Mouse (Mus musculus) megakaryocyte-erythroid progenitor cell, adult 5-6 weeks (primary cell): ENCODE measurements at regions not wholly inside any gene's neighbourhood (a gene's known extent, or its start where the extent isn't known, plus 50 kb on each side); places are given as distances from the start of the nearest gene placed in this dataset.

ENCODE experiments used
- ATAC-seq: replicated peaks from 2 replicates; pipeline ENCODE4 v1.8.0; 2016; ENCODE audit warnings: mild to moderate bottlenecking, inconsistent platforms; ENCODE audit not compliant: severe bottlenecking, poor library complexity, low FRiP score, low TSS enrichment

- no peak for ATAC-seq
Measured at GRCm38 (mm10) chr9:41772281-41772902, 351.7 kb downstream of the Sorl1 start.

- ATAC-seq: no peak
Measured at GRCm38 (mm10) chr9:41771276-41771675, 352.8 kb downstream of the Sorl1 start.

DNA sequence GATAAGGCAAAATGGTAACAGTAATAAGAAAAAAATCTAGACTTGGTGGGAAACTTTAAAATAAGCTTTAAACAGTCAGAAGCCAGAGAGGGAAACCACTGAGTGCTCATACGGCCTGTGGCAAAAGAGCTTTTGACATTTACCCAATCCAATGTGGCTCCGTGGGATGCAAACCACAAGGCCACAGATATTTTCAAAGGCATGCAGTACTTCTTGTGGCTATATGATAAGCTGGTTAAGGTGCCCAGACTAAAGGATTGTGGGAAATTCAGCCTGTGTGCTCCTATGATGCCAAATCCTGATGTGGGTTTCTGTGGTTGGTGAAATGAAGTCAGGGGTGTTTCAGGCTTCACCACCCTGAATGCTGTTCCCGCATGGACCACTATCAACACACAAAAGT, 355.8 kb downstream of the Sorl1 start:
- ATAC-seq: no peak

- ATAC-seq: no peak
Measured at GRCm38 (mm10) chr9:41766533-41766920, 357.6 kb downstream of the Sorl1 start.

GRCm38 (mm10) chr9:41765816-41766532, 358.1 kb downstream of the Sorl1 start:
- ATAC-seq: no peak

GRCm38 (mm10) chr9:41761050-41761576, 363.0 kb downstream of the Sorl1 start:
- no peak for ATAC-seq

GRCm38 (mm10) chr9:41754434-41755002, 369.6 kb downstream of the Sorl1 start:
- no peak for ATAC-seq

DNA sequence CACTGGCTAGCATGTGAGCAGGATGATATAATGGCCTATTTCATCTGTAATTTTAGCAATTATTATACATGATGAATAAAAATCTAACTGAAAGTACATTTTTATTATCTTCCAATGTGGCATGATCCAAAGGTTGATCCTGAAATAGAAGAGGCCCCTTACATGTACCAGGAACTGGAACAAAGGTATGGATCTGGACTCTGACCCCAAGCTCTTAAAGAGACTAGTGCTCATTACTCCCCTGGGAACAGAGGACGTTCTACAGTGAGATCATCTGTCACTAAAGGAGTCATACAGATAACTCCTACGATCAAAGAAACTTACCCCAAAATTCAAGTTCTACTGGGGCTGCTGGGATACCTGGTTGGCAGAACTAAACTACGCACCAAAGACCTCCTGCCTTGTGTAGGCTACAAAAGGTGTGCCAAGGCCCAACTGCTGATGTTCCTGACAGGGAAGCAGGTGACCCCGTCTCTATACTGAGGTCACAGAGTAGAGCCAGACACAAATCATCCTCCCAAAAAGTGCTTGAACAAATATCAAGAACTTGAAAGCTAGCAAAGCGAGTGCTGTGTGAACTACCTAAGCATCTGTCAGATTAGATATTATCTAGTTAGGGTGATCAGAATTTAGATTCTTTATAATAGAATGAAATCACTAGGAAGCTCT, 378.0 kb downstream of the Sorl1 start:
- ATAC-seq: no peak

- ATAC-seq: no peak
Measured at GRCm38 (mm10) chr9:41741500-41741899, 382.6 kb downstream of the Sorl1 start.

GRCm38 (mm10) chr9:41740536-41740935, 383.6 kb downstream of the Sorl1 start:
- no peak for ATAC-seq

- no peak for ATAC-seq
Measured at GRCm38 (mm10) chr9:41737671-41738070, 386.4 kb downstream of the Sorl1 start.

- no peak for ATAC-seq
Measured at GRCm38 (mm10) chr9:41736881-41737280, 387.2 kb downstream of the Sorl1 start.

DNA sequence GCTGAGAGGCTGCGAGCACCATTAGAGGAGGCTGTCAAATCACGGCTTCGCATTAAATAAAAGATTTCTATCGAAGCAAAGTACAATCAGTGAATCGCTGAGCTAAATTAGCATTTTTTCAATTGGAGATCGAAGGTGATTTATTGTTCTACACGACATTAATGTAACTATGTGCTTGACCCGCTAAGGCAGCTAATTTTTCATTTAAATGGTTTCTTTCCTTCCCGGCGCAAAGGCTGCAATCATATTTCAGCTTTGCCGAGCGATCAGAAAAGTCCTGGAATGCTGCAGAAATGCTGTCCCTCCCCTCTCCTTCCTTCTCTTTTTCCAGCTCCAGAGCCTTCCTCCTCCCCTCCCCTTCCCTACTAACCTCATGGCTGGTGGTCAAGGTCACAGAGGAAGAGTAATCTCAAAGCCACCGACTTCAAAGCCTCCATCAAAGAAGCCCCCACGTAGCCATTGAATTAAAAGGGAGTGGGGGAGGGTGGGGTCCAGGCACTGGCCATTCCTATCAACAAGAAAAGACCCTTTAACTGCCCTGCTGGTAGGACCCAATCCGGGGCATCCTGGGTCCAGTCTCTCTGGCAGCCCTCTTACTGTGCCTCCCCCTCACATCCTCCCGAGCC, 387.8 kb downstream of the Sorl1 start:
- ATAC-seq: no peak

DNA sequence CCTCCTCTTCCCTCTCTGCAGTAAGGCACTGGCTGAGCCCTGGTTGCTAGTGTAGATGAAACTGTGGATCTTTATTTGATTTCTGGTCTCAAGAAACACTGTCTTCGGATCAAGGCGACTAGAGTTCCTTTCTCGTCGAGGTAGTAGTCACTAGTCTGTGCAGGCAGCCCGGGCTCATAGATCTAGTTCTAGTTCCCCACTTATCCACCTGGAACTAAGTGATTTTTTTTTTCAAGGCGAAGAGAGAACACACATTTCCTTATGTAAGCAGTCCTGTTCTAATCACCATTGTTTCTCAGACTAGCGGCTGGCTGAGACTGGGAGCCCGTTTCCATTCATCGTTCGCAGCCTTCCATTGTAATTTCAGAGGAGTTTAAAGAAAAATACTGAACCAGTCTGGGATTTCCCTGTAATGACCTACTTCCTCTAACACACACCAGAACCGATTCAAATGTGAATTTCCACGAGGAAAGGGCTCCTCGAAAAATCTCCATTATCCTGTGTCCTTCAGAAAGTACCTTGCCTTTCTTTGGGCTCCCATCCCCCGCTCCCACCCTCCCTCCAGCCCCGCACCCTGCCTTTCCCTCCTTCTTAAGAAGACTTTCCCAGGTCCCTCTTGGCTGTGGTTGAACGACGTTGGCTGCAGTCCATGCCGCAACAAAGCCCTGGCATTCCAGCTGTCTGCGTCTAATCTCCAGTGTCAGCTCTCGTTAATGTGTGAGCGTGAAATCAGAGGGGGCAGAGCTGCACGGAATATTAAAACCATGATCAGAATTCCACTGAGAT, 388.5 kb downstream of the Sorl1 start:
- no peak for ATAC-seq

- ATAC-seq: no peak
Measured at GRCm38 (mm10) chr9:41734925-41735447, 389.1 kb downstream of the Sorl1 start.

DNA sequence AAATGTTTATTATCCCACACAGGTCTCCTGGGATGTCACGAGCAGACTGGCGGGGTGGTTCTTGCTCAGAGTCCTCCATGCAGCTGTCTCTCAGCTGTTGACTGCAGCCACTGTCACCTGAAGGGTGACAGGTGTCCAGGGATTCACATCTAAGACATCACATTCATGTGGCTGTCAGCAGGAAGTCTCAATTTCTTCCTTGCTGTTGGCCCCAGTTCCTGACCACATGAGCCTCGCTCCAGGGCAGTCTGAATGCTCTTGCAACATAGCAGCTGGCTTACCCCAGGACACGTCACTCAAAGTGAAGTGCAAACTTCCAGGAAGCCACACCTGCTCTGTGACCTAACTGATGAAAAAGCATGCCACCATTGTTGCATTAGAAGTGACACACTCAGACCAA, 402.5 kb downstream of the Sorl1 start:
- no peak for ATAC-seq

- no peak for ATAC-seq
Measured at GRCm38 (mm10) chr9:41715231-41715630, 408.9 kb downstream of the Sorl1 start.

GRCm38 (mm10) chr9:41705972-41706371, 418.1 kb downstream of the Sorl1 start:
- no peak for ATAC-seq

DNA sequence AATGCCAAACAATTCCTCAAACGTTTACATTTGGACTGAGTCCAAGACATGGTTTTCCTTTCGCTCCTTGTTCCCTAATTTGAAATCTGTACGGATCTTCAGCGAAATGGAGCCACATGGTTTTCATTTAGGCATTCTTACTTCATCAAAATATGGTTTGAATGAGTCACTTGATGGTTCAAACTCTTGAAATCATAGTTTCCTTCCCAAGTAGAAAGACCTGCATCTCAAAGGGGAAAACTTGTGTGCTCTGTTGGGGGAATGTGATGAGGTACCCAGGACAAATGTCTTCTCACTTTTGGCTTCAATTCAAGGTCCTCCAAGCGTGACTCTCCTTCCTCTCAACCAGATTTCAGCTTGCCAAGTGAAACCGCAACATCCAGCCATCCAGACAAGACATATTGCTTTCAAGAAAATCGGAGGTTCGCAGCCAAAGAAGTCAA, 418.6 kb downstream of the Sorl1 start:
- ATAC-seq: no peak
